Mouse (Mus musculus) heart, embryonic 11.5 days (tissue): ENCODE measurements around the gene Ctnnd2. TPM values are rescaled to one million over a fixed set of nuclear protein-coding genes. Genes with fewer than 3 reads are reported as not detected.

Experiments
- ATAC-seq: fragments of 200-750 bp; cut with Nextera tagmentation; replicated peaks from 2 replicates; pipeline ENCODE4 v1.8.0; 2017; ENCODE audit warnings: moderate library complexity; ENCODE audit not compliant: insufficient number of reproducible peaks, low FRiP score, low TSS enrichment
- H3K27ac ChIP-seq: fragments of 300-500 bp; sonication (generic); 2 replicates; pipeline ENCODE4 v1.5.1; 2014; ENCODE audit warnings: mild to moderate bottlenecking, low read depth, low read length
- H3K27me3 ChIP-seq: fragments of 300-500 bp; sonication (generic); 2 replicates; pipeline ENCODE4 v1.6.1; 2014; ENCODE audit warnings: mild to moderate bottlenecking, low read length, mixed read lengths; ENCODE audit not compliant: control insufficient read depth, insufficient read depth
- H3K36me3 ChIP-seq: fragments of 300-500 bp; sonication (generic); 2 replicates; pipeline ENCODE4 v1.6.1; 2014; ENCODE audit warnings: mild to moderate bottlenecking, low read length, moderate library complexity, mixed read lengths; ENCODE audit not compliant: control insufficient read depth, insufficient read depth
- H3K4me1 ChIP-seq: fragments of 300-500 bp; sonication (generic); 2 replicates; pipeline ENCODE4 v1.6.1; 2014; ENCODE audit warnings: low read length; ENCODE audit not compliant: control insufficient read depth, insufficient read depth
- H3K4me2 ChIP-seq: fragments of 300-500 bp; sonication (generic); 2 replicates; pipeline ENCODE4 v1.6.1; 2014; ENCODE audit warnings: mild to moderate bottlenecking, moderate library complexity
- H3K4me3 ChIP-seq: fragments of 300-500 bp; sonication (generic); 2 replicates; pipeline ENCODE4 v1.5.1; 2014; ENCODE audit warnings: low read depth, low read length
- H3K9ac ChIP-seq: fragments of 300-500 bp; sonication (generic); 2 replicates; pipeline ENCODE4 v1.6.1; 2014; ENCODE audit warnings: mild to moderate bottlenecking, low read depth, low read length, moderate library complexity
- H3K9me3 ChIP-seq: fragments of 300-500 bp; sonication (generic); replicated peaks from 2 replicates; pipeline ENCODE4 v1.6.1; 2016; ENCODE audit warnings: low read length; ENCODE audit not compliant: control insufficient read depth
- WGBS: fragments of 180-500 bp; shearing (Covaris S2); extraction: QIAGEN DNeasy Blood & Tissue Kit; methylation state at CpG from one replicate; pipeline ENCODE4 v1.1.7; 2014; ENCODE audit not compliant: insufficient replicate concordance; 5-methylcytosine and 5-hydroxymethylcytosine counted together
- polyA plus RNA-seq: library from polyadenylated mRNA; unstranded; fragments of >200 nt; fragmentation: Nextera tagmentation; extraction: Ambion mirVana; gene quantifications from 2 replicates; pipeline ENCODE4 v1.2.1, GENCODE M21; 2014

Ctnnd2 gene
- polyA plus RNA-seq, 1 experiment from 2014 or later = 2.1 TPM

DNA sequence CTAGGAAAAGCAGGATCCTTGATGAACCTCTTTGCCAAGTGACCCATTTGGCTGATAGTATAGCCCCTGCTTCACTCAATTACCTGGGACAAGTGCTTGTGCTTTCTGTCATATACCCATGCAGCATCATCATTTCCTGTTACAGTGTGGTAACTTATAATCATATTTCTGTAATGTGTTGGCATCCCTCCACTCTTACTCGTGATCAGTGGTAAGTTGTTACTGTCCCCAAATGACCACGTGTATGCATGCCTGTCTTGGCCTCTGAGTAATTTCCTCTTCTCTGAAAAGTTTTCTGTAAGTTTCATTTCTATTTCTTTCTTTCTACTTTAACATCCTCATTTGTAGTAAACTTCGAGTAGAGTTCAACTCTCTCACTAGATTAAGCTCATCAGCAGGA lies 296.4 kb downstream of the Ctnnd2 start:
- no peak for ATAC-seq
- H3K9me3 ChIP-seq = no peaks in the 10 kb centered on the region
- no peak overlapping the region for H3K27ac ChIP-seq
- no peaks in the 10 kb centered on the region; the same call in 1 of the 2 replicates for H3K4me1 ChIP-seq
- no peak overlapping the region for H3K4me2 ChIP-seq
- 73% methylated on average over 3 of the region's 3 CpGs for WGBS
- no peak overlapping the region for H3K4me3 ChIP-seq
- no peaks in the 10 kb centered on the region for H3K36me3 ChIP-seq
- no peaks in the 10 kb centered on the region for H3K27me3 ChIP-seq
- H3K9ac ChIP-seq = no peak overlapping the region

DNA sequence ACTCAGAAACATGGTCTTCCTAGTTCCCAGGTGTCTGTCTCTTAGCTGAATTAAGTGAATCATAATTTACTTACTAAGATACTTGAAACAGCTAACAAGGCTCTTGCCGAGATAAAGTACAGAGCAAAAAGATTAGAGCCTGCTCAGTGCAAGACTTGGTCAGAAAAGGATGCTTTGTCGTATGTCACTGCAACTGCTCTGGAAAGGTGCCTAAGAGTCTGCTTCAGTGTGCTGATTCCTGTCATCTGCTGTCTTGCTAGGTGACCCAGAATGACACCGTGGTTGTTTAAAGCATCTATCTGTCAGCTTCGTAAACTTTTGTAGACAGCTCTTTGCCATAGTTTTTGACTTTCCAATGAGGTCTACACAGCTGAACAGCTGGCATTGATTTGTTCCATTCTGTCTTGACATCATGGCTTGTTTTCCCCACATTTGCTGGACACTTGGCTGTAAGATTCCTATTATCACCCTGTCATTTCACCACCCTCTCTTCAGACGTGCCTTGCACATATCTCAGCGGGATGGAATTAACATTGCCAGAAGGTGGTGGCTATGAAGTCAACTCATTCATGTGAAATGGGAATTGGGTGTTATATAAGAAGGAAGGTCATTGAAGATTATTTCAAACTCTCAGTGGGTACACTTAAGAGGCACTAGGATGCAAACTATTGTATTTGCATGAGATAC lies 299.0 kb downstream of the Ctnnd2 start:
- Histone ChIP-seq H3K36me3 (no peaks in the 10 kb centered on the region), H3K27me3 (no peaks in the 10 kb centered on the region), H3K4me2 (no peak overlapping the region), H3K4me1 (no peaks in the 10 kb centered on the region; the same call in 1 of the 2 replicates), H3K27ac (no peak overlapping the region), H3K9me3 (no peaks in the 10 kb centered on the region), H3K9ac (no peak overlapping the region), H3K4me3 (no peak overlapping the region)
- ATAC-seq = no peak
- WGBS = 53% methylated on average over 6 of the region's 6 CpGs

DNA sequence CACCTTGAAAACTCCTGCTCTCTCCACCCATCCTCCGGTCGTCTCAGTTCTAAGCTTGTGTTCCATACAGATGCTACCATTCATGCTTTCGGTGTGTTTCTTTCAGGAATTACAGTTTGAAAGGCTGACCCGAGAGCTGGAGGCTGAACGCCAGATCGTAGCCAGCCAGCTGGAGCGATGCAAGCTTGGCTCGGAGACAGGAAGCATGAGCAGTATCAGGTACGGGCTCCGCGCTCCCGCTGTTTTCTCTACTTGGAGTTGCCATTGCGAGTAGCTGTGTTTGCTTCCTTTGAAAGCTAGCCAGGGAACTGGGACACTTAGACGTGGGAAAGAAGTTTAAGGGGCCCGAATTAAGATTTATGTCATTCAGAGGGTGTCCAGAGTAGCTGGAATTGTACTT lies 308.3 kb downstream of the Ctnnd2 start:
- H3K4me1 ChIP-seq = no peaks in the 10 kb centered on the region
- no peak overlapping the region for H3K4me2 ChIP-seq
- H3K27ac ChIP-seq = no peak overlapping the region
- no peaks in the 10 kb centered on the region for H3K9me3 ChIP-seq
- no peak overlapping the region for H3K4me3 ChIP-seq
- no peak for ATAC-seq
- 73% methylated on average over 15 of the region's 15 CpGs for WGBS
- H3K9ac ChIP-seq = no peak overlapping the region
- no peaks in the 10 kb centered on the region for H3K36me3 ChIP-seq
- H3K27me3 ChIP-seq = no peaks in the 10 kb centered on the region

DNA sequence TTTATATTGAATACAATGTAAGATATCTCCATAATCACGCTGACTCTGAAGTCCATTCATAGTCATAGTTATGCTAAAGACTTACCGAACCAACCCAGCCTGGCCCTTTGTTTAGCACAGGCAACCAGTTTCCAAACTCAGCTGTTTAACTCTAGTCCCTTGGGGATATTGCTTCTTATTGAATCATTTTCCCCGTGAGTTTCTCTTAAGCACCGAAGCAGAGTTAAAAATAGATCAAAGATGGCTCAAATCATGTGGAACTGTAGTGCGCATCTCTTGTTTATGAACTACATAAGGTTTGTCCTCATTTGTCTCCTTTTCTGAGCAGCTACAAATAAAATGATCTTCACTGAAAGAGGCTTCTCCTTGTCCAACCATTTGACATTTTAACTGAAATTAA lies 334.1 kb downstream of the Ctnnd2 start:
- Histone ChIP-seq H3K4me2 (no peak overlapping the region), H3K9me3 (no peaks in the 10 kb centered on the region), H3K4me3 (no peak overlapping the region), H3K9ac (no peak overlapping the region), H3K27me3 (no peaks in the 10 kb centered on the region), H3K27ac (no peak overlapping the region), H3K36me3 (no peaks in the 10 kb centered on the region), H3K4me1 (no peaks in the 10 kb centered on the region)
- WGBS = 64% methylated on average over 5 of the region's 5 CpGs
- no peak for ATAC-seq

DNA sequence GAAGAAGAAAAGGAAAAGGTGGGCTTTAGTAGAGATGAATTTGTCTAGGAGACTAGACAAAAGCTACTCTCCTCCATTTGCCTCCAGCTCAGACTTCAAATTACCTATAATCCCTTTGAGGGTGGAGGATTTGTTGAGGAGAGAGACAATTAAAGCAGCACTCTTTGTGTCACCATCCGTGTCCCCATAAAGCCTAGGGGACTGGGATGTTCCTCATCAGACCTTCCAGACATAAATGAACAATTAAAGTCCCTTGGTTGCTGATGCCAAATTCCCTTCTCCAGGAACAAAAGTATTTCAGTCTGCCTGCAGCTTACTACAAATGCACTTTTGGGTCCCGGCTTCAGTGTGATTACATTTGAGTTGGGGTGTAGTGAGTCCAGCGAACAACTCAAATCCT lies 340.1 kb downstream of the Ctnnd2 start:
- H3K9me3 ChIP-seq = no peaks in the 10 kb centered on the region
- H3K4me2 ChIP-seq = no peak overlapping the region
- no peak for ATAC-seq
- no peaks in the 10 kb centered on the region for H3K4me1 ChIP-seq
- no peak overlapping the region for H3K27ac ChIP-seq
- no peak overlapping the region for H3K4me3 ChIP-seq
- no peaks in the 10 kb centered on the region for H3K36me3 ChIP-seq
- no peaks in the 10 kb centered on the region for H3K27me3 ChIP-seq
- 64% methylated on average over 3 of the region's 3 CpGs for WGBS
- H3K9ac ChIP-seq = no peak overlapping the region

DNA sequence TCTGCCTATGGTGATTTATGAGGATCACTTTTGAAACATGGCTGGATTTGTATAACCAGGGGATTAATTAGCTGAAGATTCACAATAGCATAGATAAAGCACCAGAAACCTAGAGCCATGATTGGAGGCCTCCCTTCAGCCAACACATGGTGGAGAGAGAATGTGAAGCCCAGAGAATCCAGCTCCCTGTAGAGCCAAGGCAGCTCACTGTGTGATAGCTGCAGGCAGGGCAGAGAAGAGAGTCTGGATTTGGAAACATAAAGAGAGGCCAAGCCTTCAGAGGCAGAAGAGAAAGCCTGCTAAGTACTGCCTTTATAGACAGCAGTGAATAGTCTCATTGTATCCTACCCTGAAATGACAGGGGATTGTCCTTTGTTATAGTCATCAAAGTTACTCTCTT lies 340.7 kb downstream of the Ctnnd2 start:
- Histone ChIP-seq H3K27me3 (no peaks in the 10 kb centered on the region), H3K9ac (no peak overlapping the region), H3K4me2 (no peak overlapping the region), H3K36me3 (no peaks in the 10 kb centered on the region), H3K4me1 (no peaks in the 10 kb centered on the region), H3K4me3 (no peak overlapping the region), H3K9me3 (no peaks in the 10 kb centered on the region), H3K27ac (no peak overlapping the region)
- no peak for ATAC-seq

DNA sequence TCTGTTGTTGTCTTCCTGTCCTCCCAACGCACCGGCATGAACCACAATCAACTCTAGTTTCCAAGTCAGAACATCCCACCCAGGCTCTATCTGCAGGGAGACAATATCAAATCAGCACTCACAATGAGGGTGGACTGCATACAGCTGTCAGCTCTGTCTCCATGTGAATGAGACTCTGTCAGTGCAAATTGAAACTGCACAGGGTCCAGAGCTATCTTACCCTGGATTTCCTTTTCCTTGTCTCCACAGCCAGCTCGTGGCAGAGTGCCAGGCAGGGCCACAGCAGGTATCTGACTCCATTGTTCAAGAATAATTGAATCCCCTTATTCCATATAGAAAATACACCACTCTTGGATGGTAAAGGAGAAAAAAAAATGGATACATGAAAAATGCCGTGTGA lies 343.0 kb downstream of the Ctnnd2 start:
- Histone ChIP-seq H3K4me3 (no peak overlapping the region), H3K9ac (no peak overlapping the region), H3K36me3 (no peaks in the 10 kb centered on the region), H3K4me1 (no peaks in the 10 kb centered on the region), H3K27me3 (no peaks in the 10 kb centered on the region), H3K27ac (no peak overlapping the region), H3K9me3 (no peaks in the 10 kb centered on the region), H3K4me2 (no peak overlapping the region)
- WGBS = 45% methylated on average over 4 of the region's 4 CpGs
- ATAC-seq = peak; percentile 67

DNA sequence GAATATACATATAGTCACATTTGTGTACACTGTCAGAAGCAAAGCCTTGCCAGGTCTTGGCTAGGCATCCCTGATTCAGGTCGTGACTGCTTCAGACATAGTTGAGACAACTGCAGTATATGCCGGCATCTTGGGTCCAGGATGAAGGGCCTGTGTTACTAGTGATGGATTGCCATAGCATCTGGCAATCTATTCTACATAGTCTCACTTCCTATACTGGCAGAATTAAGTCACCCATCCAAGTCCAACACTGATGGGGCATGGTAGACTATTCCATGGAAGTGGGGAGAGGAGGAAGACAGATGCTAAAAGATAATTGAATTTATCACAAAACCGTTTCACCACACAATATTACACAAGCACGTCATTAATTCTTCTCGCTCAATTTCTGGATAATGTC lies 369.1 kb downstream of the Ctnnd2 start:
- Histone ChIP-seq H3K9me3 (no peaks in the 10 kb centered on the region), H3K4me3 (no peak overlapping the region), H3K27me3 (no peaks in the 10 kb centered on the region), H3K36me3 (no peaks in the 10 kb centered on the region), H3K27ac (no peak overlapping the region), H3K4me2 (no peak overlapping the region), H3K4me1 (no peaks in the 10 kb centered on the region), H3K9ac (no peak overlapping the region)
- WGBS = 80% methylated on average over 5 of the region's 5 CpGs
- no peak for ATAC-seq

DNA sequence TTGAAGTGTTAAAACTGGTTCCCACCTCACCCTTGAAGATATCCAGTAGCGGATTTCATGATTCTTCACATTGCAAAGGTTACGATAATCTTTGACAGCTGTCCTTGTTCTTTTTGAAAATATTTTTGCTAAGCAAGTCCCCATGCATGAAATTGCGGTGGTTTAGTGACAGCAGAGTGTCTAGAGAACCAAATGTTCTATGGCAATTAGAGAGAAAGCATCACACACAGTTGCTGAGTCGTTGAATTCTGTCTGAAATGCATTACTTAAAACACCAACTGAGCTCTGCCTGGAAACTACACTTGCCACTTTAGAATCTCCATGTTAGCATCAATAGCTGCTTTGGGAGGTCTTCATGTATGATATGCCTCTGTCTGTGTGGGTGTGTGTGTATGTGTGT lies 375.9 kb downstream of the Ctnnd2 start:
- H3K27me3 ChIP-seq = no peaks in the 10 kb centered on the region
- no peak for ATAC-seq
- no peaks in the 10 kb centered on the region for H3K9me3 ChIP-seq
- H3K4me1 ChIP-seq = no peaks in the 10 kb centered on the region
- H3K36me3 ChIP-seq = no peaks in the 10 kb centered on the region
- no peak overlapping the region for H3K4me2 ChIP-seq
- H3K4me3 ChIP-seq = no peak overlapping the region
- no peak overlapping the region for H3K27ac ChIP-seq
- no peak overlapping the region for H3K9ac ChIP-seq
- WGBS = 83% methylated on average over 4 of the region's 4 CpGs
